Mouse (Mus musculus): Measurements from ENCODE around the gene Efhd2. TPM values are rescaled to one million over a fixed set of nuclear protein-coding genes. Genes with fewer than 3 reads are reported as not detected.

Efhd2 gene
- polyA plus RNA-seq, 1 experiment from 2014 or later = 472 TPM

- WGBS (ENCODE audit: missing documents) = 40% methylated on average over 11 of the region's 11 CpGs
- Histone ChIP-seq H3K4me3 (ENCODE audit: inconsistent target) (peak overlapping the region; percentile 99), H3K36me3 (ENCODE audit: inconsistent target) (peaks cover 29% of the 10 kb centered on the region), H3K79me2 (ENCODE audit: inconsistent target) (peaks cover 87% of the 10 kb centered on the region), H3K27ac (peak overlapping the region; percentile 99)
Observed at GRCm38 (mm10) chr4:141870666-141871332, 3.9 kb downstream of the Efhd2 start.

GRCm38 (mm10) chr4:141869436-141870215, 5.1 kb downstream of the Efhd2 start:
- H3K4me3 ChIP-seq (ENCODE audit: inconsistent target) = no peak overlapping the region; the same call in 1 of the 2 replicates
- H3K36me3 ChIP-seq (ENCODE audit: inconsistent target) = peaks cover 39% of the 10 kb centered on the region
- WGBS (ENCODE audit: missing documents) = 17% methylated on average over 5 of the region's 5 CpGs
- H3K27ac ChIP-seq = peak overlapping the region; percentile 99
- H3K79me2 ChIP-seq (ENCODE audit: inconsistent target) = peaks cover 99% of the 10 kb centered on the region

- Histone ChIP-seq H3K27ac (peak overlapping the region; percentile 99), H3K79me2 (ENCODE audit: inconsistent target) (peaks cover 100% of the 10 kb centered on the region), H3K36me3 (ENCODE audit: inconsistent target) (peaks cover 55% of the 10 kb centered on the region), H3K4me3 (ENCODE audit: inconsistent target) (no peak overlapping the region)
- 90% methylated on average over 10 of the region's 10 CpGs for whole genome bisulfite sequencing (ENCODE audit: missing documents)
Observed at GRCm38 (mm10) chr4:141868051-141868450, 6.7 kb downstream of the Efhd2 start.

GRCm38 (mm10) chr4:141867498-141867897, 7.2 kb downstream of the Efhd2 start:
- H3K36me3 ChIP-seq (ENCODE audit: inconsistent target) = peaks cover 58% of the 10 kb centered on the region
- no peak overlapping the region for H3K4me3 ChIP-seq (ENCODE audit: inconsistent target)
- H3K79me2 ChIP-seq (ENCODE audit: inconsistent target) = peaks cover 100% of the 10 kb centered on the region
- WGBS (ENCODE audit: missing documents) = 64% methylated on average over 4 of the region's 4 CpGs
- peak overlapping the region; percentile 99 for H3K27ac ChIP-seq

GRCm38 (mm10) chr4:141866933-141867490, 7.7 kb downstream of the Efhd2 start:
- H3K4me3 ChIP-seq (ENCODE audit: inconsistent target) = no peak overlapping the region
- 93% methylated on average over 9 of the region's 10 CpGs for WGBS (ENCODE audit: missing documents)
- peaks cover 100% of the 10 kb centered on the region for H3K79me2 ChIP-seq (ENCODE audit: inconsistent target)
- H3K27ac ChIP-seq = peak overlapping the region; percentile 99; the same call in 1 of the 2 replicates
- peaks cover 63% of the 10 kb centered on the region for H3K36me3 ChIP-seq (ENCODE audit: inconsistent target)

- Histone ChIP-seq H3K79me2 (ENCODE audit: inconsistent target) (peaks cover 100% of the 10 kb centered on the region), H3K27ac (no peak overlapping the region), H3K36me3 (ENCODE audit: inconsistent target) (peaks cover 77% of the 10 kb centered on the region), H3K4me3 (ENCODE audit: inconsistent target) (no peak overlapping the region)
- 92% methylated on average over 5 of the region's 5 CpGs for WGBS (ENCODE audit: missing documents)
Observed at GRCm38 (mm10) chr4:141865600-141865999, 9.1 kb downstream of the Efhd2 start.

GRCm38 (mm10) chr4:141865006-141865405, 9.7 kb downstream of the Efhd2 start:
- Histone ChIP-seq H3K36me3 (ENCODE audit: inconsistent target) (peaks cover 83% of the 10 kb centered on the region), H3K27ac (no peak overlapping the region), H3K79me2 (ENCODE audit: inconsistent target) (peaks cover 100% of the 10 kb centered on the region), H3K4me3 (ENCODE audit: inconsistent target) (no peak overlapping the region)
- 88% methylated on average over 5 of the region's 5 CpGs for WGBS (ENCODE audit: missing documents)

GRCm38 (mm10) chr4:141864506-141864905, 10.2 kb downstream of the Efhd2 start:
- no peak overlapping the region for H3K27ac ChIP-seq
- WGBS (ENCODE audit: missing documents) = 96% methylated on average over 6 of the region's 8 CpGs
- no peak overlapping the region for H3K4me3 ChIP-seq (ENCODE audit: inconsistent target)
- peaks cover 100% of the 10 kb centered on the region for H3K79me2 ChIP-seq (ENCODE audit: inconsistent target)
- peaks cover 88% of the 10 kb centered on the region for H3K36me3 ChIP-seq (ENCODE audit: inconsistent target)

- Histone ChIP-seq H3K27ac (no peak overlapping the region), H3K79me2 (ENCODE audit: inconsistent target) (peaks cover 93% of the 10 kb centered on the region), H3K4me3 (ENCODE audit: inconsistent target) (no peak overlapping the region), H3K36me3 (ENCODE audit: inconsistent target) (peaks cover 95% of the 10 kb centered on the region)
- 74% methylated on average over 7 of the region's 7 CpGs for WGBS (ENCODE audit: missing documents)
Observed at GRCm38 (mm10) chr4:141863726-141864280, 10.9 kb downstream of the Efhd2 start.

- peaks cover 92% of the 10 kb centered on the region for H3K36me3 ChIP-seq (ENCODE audit: inconsistent target)
- 93% methylated on average over 4 of the region's 5 CpGs for WGBS (ENCODE audit: missing documents)
- H3K27ac ChIP-seq = no peak overlapping the region
- H3K4me3 ChIP-seq (ENCODE audit: inconsistent target) = no peak overlapping the region
- H3K79me2 ChIP-seq (ENCODE audit: inconsistent target) = peaks cover 84% of the 10 kb centered on the region
Observed at GRCm38 (mm10) chr4:141862867-141863266, 11.9 kb downstream of the Efhd2 start.

- no peak overlapping the region for H3K4me3 ChIP-seq (ENCODE audit: inconsistent target)
- peaks cover 80% of the 10 kb centered on the region for H3K36me3 ChIP-seq (ENCODE audit: inconsistent target)
- H3K79me2 ChIP-seq (ENCODE audit: inconsistent target) = peaks cover 73% of the 10 kb centered on the region
- WGBS (ENCODE audit: missing documents) = 62% methylated on average over 16 of the region's 17 CpGs
- H3K27ac ChIP-seq = no peak overlapping the region
Observed at GRCm38 (mm10) chr4:141861591-141862295, 13.0 kb downstream of the Efhd2 start.

- 73% methylated on average over 16 of the region's 19 CpGs for WGBS (ENCODE audit: missing documents)
- Histone ChIP-seq H3K79me2 (ENCODE audit: inconsistent target) (peaks cover 59% of the 10 kb centered on the region), H3K36me3 (ENCODE audit: inconsistent target) (peaks cover 67% of the 10 kb centered on the region), H3K4me3 (ENCODE audit: inconsistent target) (no peak overlapping the region), H3K27ac (no peak overlapping the region)
Observed at GRCm38 (mm10) chr4:141860246-141860841, 14.4 kb downstream of the Efhd2 start.

GRCm38 (mm10) chr4:141859351-141859750, 15.4 kb downstream of the Efhd2 start:
- Histone ChIP-seq H3K36me3 (ENCODE audit: inconsistent target) (peaks cover 58% of the 10 kb centered on the region), H3K27ac (no peak overlapping the region), H3K4me3 (ENCODE audit: inconsistent target) (no peak overlapping the region), H3K79me2 (ENCODE audit: inconsistent target) (peaks cover 49% of the 10 kb centered on the region)
- 97% methylated on average over 14 of the region's 14 CpGs for WGBS (ENCODE audit: missing documents)

GRCm38 (mm10) chr4:141858501-141858900, 16.2 kb downstream of the Efhd2 start:
- Histone ChIP-seq H3K36me3 (ENCODE audit: inconsistent target) (peaks cover 50% of the 10 kb centered on the region), H3K4me3 (ENCODE audit: inconsistent target) (no peak overlapping the region), H3K79me2 (ENCODE audit: inconsistent target) (peaks cover 40% of the 10 kb centered on the region), H3K27ac (no peak overlapping the region)
- WGBS (ENCODE audit: missing documents) = 58% methylated on average over 18 of the region's 20 CpGs

Measured in macrophage (primary cell).